Mouse (Mus musculus): ENCODE results near the gene Tdrkh.

DNA sequence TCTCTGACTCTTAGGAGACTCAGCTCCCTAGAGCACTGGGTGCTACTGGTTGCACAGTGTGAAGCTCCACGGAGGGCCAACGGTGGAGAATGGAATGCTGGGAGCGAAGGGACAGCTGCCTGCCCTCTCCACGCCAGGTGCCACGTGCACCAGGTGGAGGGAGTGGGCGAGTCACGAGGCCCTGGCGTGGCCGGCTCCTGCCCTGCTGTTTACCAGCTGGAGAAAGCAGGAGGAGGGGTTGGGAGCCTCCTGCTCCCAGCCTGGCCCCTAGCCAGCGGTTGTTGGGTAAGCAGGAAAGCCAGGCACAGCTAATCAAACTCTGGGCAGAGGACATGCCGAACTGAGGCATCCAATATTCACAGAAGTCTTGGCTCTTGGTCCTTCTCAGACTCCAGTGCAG is 41.4 kb upstream of the Tdrkh start:
- TF ChIP-seq CTCF (IDR thresholded peaks at IDR 0.05; ENCODE audit: extremely low read depth, insufficient read depth, low read length) (no peak), POLR2A (IDR thresholded peaks at IDR 0.05; ENCODE audit: extremely low read depth, insufficient read depth, low read length) (no peak)
